Mouse (Mus musculus) naive thymus-derived CD4-positive, alpha-beta T cell, adult 5 months (primary cell): Measurements from ENCODE around the gene Sycp2. TPM values are rescaled to one million over a fixed set of nuclear protein-coding genes. Genes with fewer than 3 reads are reported as not detected.

Experiments
- polyA plus RNA-seq: library from polyadenylated mRNA; unstranded; fragments of 100-300 nt; shearing (Covaris generic); gene quantifications from one replicate; pipeline ENCODE4 v1.2.1, GENCODE M21; 2017

Gene Sycp2
- not detected for polyA plus RNA-seq

GRCm38 (mm10) chr2:178407053-178407815 lies at the start of gene Sycp2:
TSS of gene Sycp2 (minus strand) at chr2:178407685.

GRCm38 (mm10) chr2:178430231-178430630 lies 22.7 kb upstream of the Sycp2 start, which contains the start of gene Cdh26:
TSS of gene Cdh26 (plus strand) at chr2:178430531.

GRCm38 (mm10) chr2:178414261-178415149 lies 7.0 kb upstream of the Sycp2 start, which contains the start of the genes Ppp1r3d and Fam217b:
TSS of gene Ppp1r3d (minus strand) at chr2:178414472.
TSS of gene Fam217b (plus strand) at chr2:178414524.

Other genes starting within 250 kb of the Sycp2 start
- not detected for gene Ppp1r3d, start 6.8 kb upstream of the Sycp2 start, polyA plus RNA-seq
- not detected for gene Fam217b, start 6.8 kb upstream of the Sycp2 start, polyA plus RNA-seq
- not detected for gene Cdh26, start 22.8 kb upstream of the Sycp2 start, polyA plus RNA-seq